Mouse (Mus musculus): ENCODE measurements at regions not wholly inside any gene's neighbourhood (a gene's known extent, or its start where the extent isn't known, plus 50 kb on each side); places are given as distances from the start of the nearest gene placed in this dataset.
A peak's percentile ranks its signal among the peaks of the same experiment; 100 is the strongest.

DNA sequence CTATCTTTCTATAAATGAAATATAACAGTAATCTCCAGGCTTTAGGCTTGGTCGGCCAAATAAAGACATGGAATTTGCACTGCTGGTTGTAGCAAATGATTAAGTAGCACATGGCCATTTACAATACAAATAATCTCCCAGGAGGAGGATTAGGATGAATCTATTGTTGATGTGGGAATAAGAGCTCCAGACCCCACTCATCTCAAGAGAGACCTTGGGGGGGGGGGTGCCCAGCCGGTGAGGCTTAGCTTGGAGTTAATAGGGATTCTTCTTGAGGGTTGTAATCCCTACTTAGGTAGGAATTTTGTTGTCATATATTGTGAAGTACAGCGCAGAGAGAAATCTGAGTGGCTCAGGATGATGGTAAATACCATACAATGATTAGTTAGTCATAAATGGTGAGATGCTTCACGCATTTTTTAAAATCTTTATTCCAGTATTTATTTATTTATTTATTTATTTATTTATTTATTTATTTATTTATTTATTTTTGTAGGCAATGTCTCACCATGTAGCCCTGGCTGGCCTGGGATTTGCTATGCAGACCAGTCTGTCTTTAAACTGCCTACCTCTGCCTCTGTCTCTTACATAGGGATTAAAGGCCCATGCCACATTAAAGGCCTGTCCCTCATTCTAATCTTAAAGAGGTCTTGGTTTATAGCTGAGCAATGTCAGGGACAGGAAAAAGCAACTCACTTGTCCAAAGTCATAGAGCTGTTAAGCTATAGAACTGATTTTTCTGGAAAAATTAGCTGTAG is 175.7 kb upstream of the Sel1l start:
- WGBS, result 54% methylated on average over 4 of the region's 4 CpGs
- Histone ChIP-seq H3K4me1 (ENCODE audit: control insufficient read depth, insufficient read depth, low read length) (no peaks in the 10 kb centered on the region), H3K9ac (replicated peaks; ENCODE audit: low read depth, low read length) (no peak overlapping the region), H3K27ac (ENCODE audit: low read depth, low read length) (no peak overlapping the region), H3K4me3 (ENCODE audit: low read depth, low read length) (no peak overlapping the region), H3K9me3 (ENCODE audit: control insufficient read depth, low read length) (no peaks in the 10 kb centered on the region), H3K4me2 (ENCODE audit: low read depth, low read length) (no peak overlapping the region), H3K36me3 (ENCODE audit: control insufficient read depth, insufficient read depth, low read length) (no peaks in the 10 kb centered on the region), H3K27me3 (ENCODE audit: control insufficient read depth, insufficient read depth, low read length) (no peaks in the 10 kb centered on the region)
- peak; percentile 44; the same call in 1 of the 2 replicates for ATAC-seq (ENCODE audit: low read depth)

- H3K27me3 ChIP-seq (ENCODE audit: control insufficient read depth, insufficient read depth, low read length), result no peaks in the 10 kb centered on the region
- 50% methylated on average over 6 of the region's 6 CpGs for WGBS
- no peaks in the 10 kb centered on the region for H3K36me3 ChIP-seq (ENCODE audit: control insufficient read depth, insufficient read depth, low read length)
- no peaks in the 10 kb centered on the region for H3K9me3 ChIP-seq (ENCODE audit: control insufficient read depth, low read length)
- H3K9ac ChIP-seq (replicated peaks; ENCODE audit: low read depth, low read length), result no peak overlapping the region
- no peak overlapping the region for H3K4me3 ChIP-seq (ENCODE audit: low read depth, low read length)
- no peak overlapping the region for H3K27ac ChIP-seq (ENCODE audit: low read depth, low read length)
- no peaks in the 10 kb centered on the region for H3K4me1 ChIP-seq (ENCODE audit: control insufficient read depth, insufficient read depth, low read length)
- ATAC-seq (ENCODE audit: low read depth), result no peak
- no peak overlapping the region for H3K4me2 ChIP-seq (ENCODE audit: low read depth, low read length)
These were observed 170.8 kb upstream of the Sel1l start for GRCm38 (mm10) chr12:92019593-92020224.

GRCm38 (mm10) chr12:92015373-92015772 is 166.4 kb upstream of the Sel1l start:
- Histone ChIP-seq H3K4me3 (ENCODE audit: low read depth, low read length) (no peak overlapping the region), H3K27ac (ENCODE audit: low read depth, low read length) (no peak overlapping the region), H3K36me3 (ENCODE audit: control insufficient read depth, insufficient read depth, low read length) (no peaks in the 10 kb centered on the region), H3K4me2 (ENCODE audit: low read depth, low read length) (no peak overlapping the region), H3K4me1 (ENCODE audit: control insufficient read depth, insufficient read depth, low read length) (no peaks in the 10 kb centered on the region), H3K27me3 (ENCODE audit: control insufficient read depth, insufficient read depth, low read length) (no peaks in the 10 kb centered on the region), H3K9ac (replicated peaks; ENCODE audit: low read depth, low read length) (no peak overlapping the region), H3K9me3 (ENCODE audit: control insufficient read depth, low read length) (no peaks in the 10 kb centered on the region)
- ATAC-seq (ENCODE audit: low read depth), result no peak
- WGBS, result 87% methylated on average over 2 of the region's 2 CpGs

GRCm38 (mm10) chr12:92013979-92014378 is 165.0 kb upstream of the Sel1l start:
- H3K9me3 ChIP-seq (ENCODE audit: control insufficient read depth, low read length), result no peaks in the 10 kb centered on the region
- WGBS, result 79% methylated on average over 8 of the region's 8 CpGs

GRCm38 (mm10) chr12:92013244-92013643 is 164.3 kb upstream of the Sel1l start:
- Histone ChIP-seq H3K27ac (ENCODE audit: low read depth, low read length) (no peak overlapping the region), H3K9me3 (ENCODE audit: control insufficient read depth, low read length) (no peaks in the 10 kb centered on the region), H3K4me2 (ENCODE audit: low read depth, low read length) (no peak overlapping the region), H3K4me3 (ENCODE audit: low read depth, low read length) (no peak overlapping the region), H3K36me3 (ENCODE audit: control insufficient read depth, insufficient read depth, low read length) (no peaks in the 10 kb centered on the region), H3K4me1 (ENCODE audit: control insufficient read depth, insufficient read depth, low read length) (no peaks in the 10 kb centered on the region), H3K9ac (replicated peaks; ENCODE audit: low read depth, low read length) (no peak overlapping the region), H3K27me3 (ENCODE audit: control insufficient read depth, insufficient read depth, low read length) (no peaks in the 10 kb centered on the region)
- 7% methylated on average over 8 of the region's 8 CpGs for WGBS
- ATAC-seq (ENCODE audit: low read depth), result no peak

More at GRCm38 (mm10) chr12:92013979-92014378, 165.0 kb upstream of the Sel1l start:
- Histone ChIP-seq H3K4me3 (ENCODE audit: low read depth, low read length) (no peak overlapping the region), H3K9ac (replicated peaks; ENCODE audit: low read depth, low read length) (no peak overlapping the region), H3K36me3 (ENCODE audit: control insufficient read depth, insufficient read depth, low read length) (no peaks in the 10 kb centered on the region), H3K27me3 (ENCODE audit: control insufficient read depth, insufficient read depth, low read length) (no peaks in the 10 kb centered on the region), H3K4me2 (ENCODE audit: low read depth, low read length) (no peak overlapping the region), H3K4me1 (ENCODE audit: control insufficient read depth, insufficient read depth, low read length) (no peaks in the 10 kb centered on the region), H3K27ac (ENCODE audit: low read depth, low read length) (no peak overlapping the region)
- no peak for ATAC-seq (ENCODE audit: low read depth)

DNA sequence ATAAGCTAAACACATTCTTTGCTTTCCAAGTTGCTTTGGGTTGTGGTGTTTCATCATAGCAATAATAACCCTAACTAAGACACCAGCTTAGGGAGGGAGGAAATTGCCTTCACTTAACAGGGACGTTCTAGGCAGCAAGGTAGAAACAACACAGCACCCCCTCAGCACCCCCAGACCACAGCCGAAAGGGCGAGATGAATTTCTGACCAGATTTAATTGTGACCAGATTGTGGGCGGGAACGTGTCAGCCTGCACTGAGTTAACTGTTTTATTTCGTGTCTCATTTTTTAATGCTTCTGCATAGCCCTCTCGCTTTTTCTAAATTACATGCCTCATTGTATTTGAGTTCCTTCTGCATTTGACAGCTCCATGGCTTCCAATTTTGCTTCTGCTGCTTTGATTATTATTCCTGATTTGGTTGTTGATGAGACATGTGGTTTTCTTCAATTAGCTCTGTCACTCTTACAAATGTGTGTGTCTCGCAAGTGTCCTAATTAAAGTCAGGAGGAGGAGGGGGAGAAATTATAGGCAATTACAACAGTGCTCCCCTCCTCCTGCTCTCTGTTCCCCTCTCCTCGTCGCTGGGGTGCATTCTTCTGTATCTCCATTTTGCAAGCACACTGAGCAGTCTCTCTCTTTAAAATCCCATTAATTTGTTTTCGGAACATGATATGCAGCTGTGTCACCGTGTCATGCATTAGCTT is 155.6 kb upstream of the Sel1l start:
- H3K4me1 ChIP-seq (ENCODE audit: control insufficient read depth, insufficient read depth, low read length), result no peaks in the 10 kb centered on the region
- no peak overlapping the region for H3K4me3 ChIP-seq (ENCODE audit: low read depth, low read length)
- no peaks in the 10 kb centered on the region for H3K27me3 ChIP-seq (ENCODE audit: control insufficient read depth, insufficient read depth, low read length)
- ATAC-seq (ENCODE audit: low read depth), result peak; percentile 60
- H3K27ac ChIP-seq (ENCODE audit: low read depth, low read length), result no peak overlapping the region
- H3K36me3 ChIP-seq (ENCODE audit: control insufficient read depth, insufficient read depth, low read length), result no peaks in the 10 kb centered on the region
- no peak overlapping the region for H3K9ac ChIP-seq (replicated peaks; ENCODE audit: low read depth, low read length)
- H3K9me3 ChIP-seq (ENCODE audit: control insufficient read depth, low read length), result no peaks in the 10 kb centered on the region
- peak overlapping the region; percentile 19; the same call in 1 of the 2 replicates for H3K4me2 ChIP-seq (ENCODE audit: low read depth, low read length)
- 39% methylated on average over 12 of the region's 12 CpGs for WGBS

GRCm38 (mm10) chr12:91999031-91999430 is 150.1 kb upstream of the Sel1l start:
- Histone ChIP-seq H3K4me3 (ENCODE audit: low read depth, low read length) (no peak overlapping the region), H3K4me1 (ENCODE audit: control insufficient read depth, insufficient read depth, low read length) (no peaks in the 10 kb centered on the region), H3K9me3 (ENCODE audit: control insufficient read depth, low read length) (no peaks in the 10 kb centered on the region), H3K9ac (replicated peaks; ENCODE audit: low read depth, low read length) (no peak overlapping the region), H3K27me3 (ENCODE audit: control insufficient read depth, insufficient read depth, low read length) (no peaks in the 10 kb centered on the region), H3K4me2 (ENCODE audit: low read depth, low read length) (no peak overlapping the region), H3K27ac (ENCODE audit: low read depth, low read length) (no peak overlapping the region), H3K36me3 (ENCODE audit: control insufficient read depth, insufficient read depth, low read length) (no peaks in the 10 kb centered on the region)
- WGBS, result 60% methylated on average over 2 of the region's 2 CpGs
- ATAC-seq (ENCODE audit: low read depth), result no peak

- WGBS, result 16% methylated on average over 1 of the region's 1 CpGs
- Histone ChIP-seq H3K9ac (replicated peaks; ENCODE audit: low read depth, low read length) (no peak overlapping the region), H3K4me1 (ENCODE audit: control insufficient read depth, insufficient read depth, low read length) (no peaks in the 10 kb centered on the region), H3K4me2 (ENCODE audit: low read depth, low read length) (no peak overlapping the region), H3K9me3 (ENCODE audit: control insufficient read depth, low read length) (no peaks in the 10 kb centered on the region), H3K4me3 (ENCODE audit: low read depth, low read length) (no peak overlapping the region), H3K36me3 (ENCODE audit: control insufficient read depth, insufficient read depth, low read length) (no peaks in the 10 kb centered on the region), H3K27ac (ENCODE audit: low read depth, low read length) (no peak overlapping the region), H3K27me3 (ENCODE audit: control insufficient read depth, insufficient read depth, low read length) (no peaks in the 10 kb centered on the region)
- no peak for ATAC-seq (ENCODE audit: low read depth)
These were observed 148.4 kb upstream of the Sel1l start for GRCm38 (mm10) chr12:91997404-91997803.

DNA sequence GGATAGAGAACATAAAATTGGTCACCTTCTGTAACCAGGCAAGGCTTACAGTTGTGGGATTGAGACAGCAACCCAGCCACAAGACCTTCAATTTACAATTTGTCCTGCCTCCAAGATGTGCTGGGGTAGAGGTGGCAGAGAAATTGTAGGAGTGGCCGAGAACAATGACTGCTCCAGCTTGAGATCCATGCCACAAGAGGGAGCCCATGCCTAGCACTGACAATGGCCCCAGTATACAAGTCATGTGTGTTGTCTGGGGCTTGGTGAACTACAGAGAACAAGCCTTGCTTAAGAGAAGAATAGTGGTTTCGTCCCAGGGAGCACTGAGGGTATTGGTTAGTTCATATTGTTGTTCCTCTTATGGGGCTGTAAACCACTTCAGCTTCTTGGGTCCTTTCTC is 146.6 kb upstream of the Sel1l start:
- Histone ChIP-seq H3K9me3 (ENCODE audit: control insufficient read depth, low read length) (no peaks in the 10 kb centered on the region), H3K9ac (replicated peaks; ENCODE audit: low read depth, low read length) (no peak overlapping the region), H3K27me3 (ENCODE audit: control insufficient read depth, insufficient read depth, low read length) (no peaks in the 10 kb centered on the region), H3K27ac (ENCODE audit: low read depth, low read length) (no peak overlapping the region), H3K36me3 (ENCODE audit: control insufficient read depth, insufficient read depth, low read length) (no peaks in the 10 kb centered on the region), H3K4me1 (ENCODE audit: control insufficient read depth, insufficient read depth, low read length) (no peaks in the 10 kb centered on the region), H3K4me3 (ENCODE audit: low read depth, low read length) (no peak overlapping the region), H3K4me2 (ENCODE audit: low read depth, low read length) (no peak overlapping the region)
- ATAC-seq (ENCODE audit: low read depth), result no peak
- WGBS, result 17% methylated on average over 2 of the region's 2 CpGs
